Mouse (Mus musculus): ENCODE measurements at regions not wholly inside any gene's neighbourhood (a gene's known extent, or its start where the extent isn't known, plus 50 kb on each side); places are given as distances from the start of the nearest gene placed in this dataset.

- TF ChIP-seq CTCF (IDR thresholded peaks at IDR 0.05; ENCODE audit: low read depth): no peak
- TF ChIP-seq EP300 (optimal IDR thresholded peaks at IDR 0.05): no peak
Observed at GRCm38 (mm10) chr5:106507901-106508300, 49.9 kb upstream of the Barhl2 start.
